Mouse (Mus musculus) kidney, adult 2 months (tissue): ENCODE measurements around the gene Nsun7.

Experiments
- CTCF ChIP-seq: fragments of 200-500 bp; conservative IDR thresholded peaks from 2 replicates; pipeline ENCODE4 v1.5.1; 2011; ENCODE audit warnings: low read depth, mild to moderate bottlenecking, control low read depth, low read length, moderate library complexity, mixed read lengths; ENCODE audit not compliant: insufficient read depth, insufficient read length
- POLR2A ChIP-seq: fragments of 200-500 bp; IDR thresholded peaks from one replicate; pipeline ENCODE4 v1.6.1; 2011; ENCODE audit warnings: low read depth, low read length, control low read depth

GRCm38 (mm10) chr5:66214395-66214935 lies 45.2 kb upstream of the Nsun7 start:
- TF ChIP-seq CTCF (no peak), POLR2A (no peak)
